Mouse (Mus musculus): ENCODE data around the gene Uckl1. TPM values are rescaled to one million over a fixed set of nuclear protein-coding genes. Genes with fewer than 3 reads are reported as not detected.

Uckl1 gene
- polyA plus RNA-seq, 1 experiment from 2014 or later, result 50.8 TPM

DNA sequence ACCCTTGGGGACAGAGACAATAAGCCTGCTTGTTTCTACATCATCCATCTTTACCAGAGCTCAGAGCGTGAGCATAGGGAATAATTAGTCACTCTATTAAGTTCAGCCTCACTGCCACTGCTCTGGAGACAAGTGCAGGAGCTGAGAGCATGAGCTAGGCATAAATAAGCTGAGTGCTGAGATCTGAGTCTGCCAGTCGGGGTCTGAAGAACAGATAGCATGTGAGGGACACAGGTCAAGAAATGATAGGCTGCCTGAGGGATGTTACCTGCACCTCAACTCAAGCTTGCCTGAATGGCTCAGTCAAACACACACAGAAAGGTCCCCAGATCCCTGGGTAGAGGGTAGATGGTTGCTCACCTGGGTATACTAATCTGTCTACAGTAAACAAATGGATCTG lies 7.6 kb downstream of the Uckl1 start:
- no peaks in the 10 kb centered on the region for H3K9me3 ChIP-seq
- H3K4me1 ChIP-seq, result peaks cover 11% of the 10 kb centered on the region
- no peaks in the 10 kb centered on the region for H3K27me3 ChIP-seq
- H3K27ac ChIP-seq, result no peak overlapping the region
- no peak overlapping the region for H3K4me2 ChIP-seq
- WGBS, result 85% methylated on average over 2 of the region's 2 CpGs
- ATAC-seq (ENCODE audit: low FRiP score), result no peak
- H3K36me3 ChIP-seq (replicated peaks), result peaks cover 8% of the 10 kb centered on the region
- H3K4me3 ChIP-seq (replicated peaks), result no peak overlapping the region
- no peak overlapping the region for H3K9ac ChIP-seq

DNA sequence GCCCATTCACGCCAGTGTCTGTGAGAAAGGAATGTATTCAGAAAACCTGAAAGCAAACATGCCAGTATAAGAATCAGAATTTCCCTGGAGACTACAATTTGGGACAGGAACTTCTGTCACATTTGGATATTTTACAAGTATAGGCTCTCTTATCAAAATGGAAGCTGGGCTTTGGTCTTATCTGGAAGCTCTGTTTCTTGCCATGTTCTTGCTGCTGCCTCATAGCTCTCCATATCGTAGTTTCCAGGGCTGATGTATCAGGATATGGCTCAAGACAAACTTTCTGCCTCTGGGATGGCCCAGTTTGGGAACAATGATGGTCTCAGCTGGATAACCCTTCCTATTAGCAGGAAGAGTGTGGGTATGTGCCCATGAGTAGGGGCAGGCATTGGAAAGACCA lies 8.1 kb downstream of the Uckl1 start:
- Histone ChIP-seq H3K36me3 (replicated peaks) (peaks cover 8% of the 10 kb centered on the region), H3K27ac (no peak overlapping the region), H3K4me1 (peaks cover 11% of the 10 kb centered on the region), H3K9me3 (no peaks in the 10 kb centered on the region), H3K27me3 (no peaks in the 10 kb centered on the region), H3K4me2 (no peak overlapping the region), H3K4me3 (replicated peaks) (no peak overlapping the region), H3K9ac (no peak overlapping the region)
- no peak for ATAC-seq (ENCODE audit: low FRiP score)
- WGBS, result 91% methylated on average over 2 of the region's 2 CpGs

DNA sequence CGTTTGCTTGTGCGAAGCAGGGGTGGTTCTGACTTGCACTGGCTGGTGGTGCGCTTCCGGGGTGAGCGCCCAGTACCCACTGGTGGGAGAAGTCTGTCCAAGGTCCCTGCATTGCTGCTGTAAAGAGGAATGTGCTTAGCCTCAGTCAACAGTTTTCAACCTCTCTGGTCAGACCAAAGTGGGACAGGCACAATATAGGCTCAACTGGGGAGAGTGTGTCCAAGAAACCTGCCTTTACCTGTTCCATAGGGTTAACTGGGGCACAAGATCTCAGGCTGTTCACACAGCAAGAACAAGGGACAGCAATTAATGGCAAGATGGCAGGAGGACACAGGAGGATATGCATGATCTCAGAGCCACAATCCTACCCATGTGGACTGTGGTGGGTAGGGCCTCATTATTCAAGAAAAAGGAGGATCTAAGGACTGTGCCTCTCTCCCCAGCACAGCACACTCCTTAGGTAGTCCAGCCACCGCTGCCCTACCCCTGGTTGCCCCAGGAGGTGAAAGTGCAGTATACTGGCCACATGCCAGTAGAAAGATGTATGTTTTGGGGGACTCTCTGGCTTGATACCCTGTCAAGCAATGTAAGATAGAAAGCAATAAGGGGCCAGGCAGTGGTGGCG lies 9.7 kb downstream of the Uckl1 start:
- H3K27ac ChIP-seq, result no peak overlapping the region
- no peak overlapping the region for H3K4me3 ChIP-seq (replicated peaks)
- H3K36me3 ChIP-seq (replicated peaks), result peaks cover 8% of the 10 kb centered on the region
- WGBS, result 94% methylated on average over 7 of the region's 7 CpGs
- no peaks in the 10 kb centered on the region for H3K27me3 ChIP-seq
- no peak for ATAC-seq (ENCODE audit: low FRiP score)
- peaks cover 1% of the 10 kb centered on the region; the same call in 1 of the 2 replicates for H3K4me1 ChIP-seq
- no peaks in the 10 kb centered on the region for H3K9me3 ChIP-seq
- no peak overlapping the region for H3K4me2 ChIP-seq
- no peak overlapping the region for H3K9ac ChIP-seq

DNA sequence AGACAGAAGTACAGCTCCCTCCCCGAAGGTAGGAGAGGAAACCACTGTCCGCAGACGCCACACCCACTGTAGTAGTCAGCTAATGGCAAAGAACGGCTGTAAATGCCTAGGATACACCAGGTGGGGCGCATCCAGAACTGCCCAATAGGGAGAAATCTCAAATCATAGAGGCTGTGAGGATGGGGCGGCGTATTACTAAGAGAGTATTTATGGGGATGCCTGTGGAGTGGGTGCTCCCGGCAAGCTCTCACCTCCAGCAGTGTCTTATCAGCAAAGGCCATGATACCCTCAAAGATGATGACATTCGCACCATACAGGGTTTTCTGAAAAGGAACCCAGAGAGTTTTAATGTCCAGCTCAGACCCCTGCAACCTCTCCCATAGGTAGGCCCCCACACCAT lies 10.7 kb downstream of the Uckl1 start:
- WGBS, result 91% methylated on average over 9 of the region's 9 CpGs
- no peak overlapping the region for H3K4me2 ChIP-seq
- no peak overlapping the region for H3K9ac ChIP-seq
- H3K27me3 ChIP-seq, result no peaks in the 10 kb centered on the region
- peaks cover 8% of the 10 kb centered on the region for H3K36me3 ChIP-seq (replicated peaks)
- H3K9me3 ChIP-seq, result no peaks in the 10 kb centered on the region
- no peak for ATAC-seq (ENCODE audit: low FRiP score)
- H3K4me3 ChIP-seq (replicated peaks), result no peak overlapping the region
- H3K4me1 ChIP-seq, result no peaks in the 10 kb centered on the region
- no peak overlapping the region for H3K27ac ChIP-seq

DNA sequence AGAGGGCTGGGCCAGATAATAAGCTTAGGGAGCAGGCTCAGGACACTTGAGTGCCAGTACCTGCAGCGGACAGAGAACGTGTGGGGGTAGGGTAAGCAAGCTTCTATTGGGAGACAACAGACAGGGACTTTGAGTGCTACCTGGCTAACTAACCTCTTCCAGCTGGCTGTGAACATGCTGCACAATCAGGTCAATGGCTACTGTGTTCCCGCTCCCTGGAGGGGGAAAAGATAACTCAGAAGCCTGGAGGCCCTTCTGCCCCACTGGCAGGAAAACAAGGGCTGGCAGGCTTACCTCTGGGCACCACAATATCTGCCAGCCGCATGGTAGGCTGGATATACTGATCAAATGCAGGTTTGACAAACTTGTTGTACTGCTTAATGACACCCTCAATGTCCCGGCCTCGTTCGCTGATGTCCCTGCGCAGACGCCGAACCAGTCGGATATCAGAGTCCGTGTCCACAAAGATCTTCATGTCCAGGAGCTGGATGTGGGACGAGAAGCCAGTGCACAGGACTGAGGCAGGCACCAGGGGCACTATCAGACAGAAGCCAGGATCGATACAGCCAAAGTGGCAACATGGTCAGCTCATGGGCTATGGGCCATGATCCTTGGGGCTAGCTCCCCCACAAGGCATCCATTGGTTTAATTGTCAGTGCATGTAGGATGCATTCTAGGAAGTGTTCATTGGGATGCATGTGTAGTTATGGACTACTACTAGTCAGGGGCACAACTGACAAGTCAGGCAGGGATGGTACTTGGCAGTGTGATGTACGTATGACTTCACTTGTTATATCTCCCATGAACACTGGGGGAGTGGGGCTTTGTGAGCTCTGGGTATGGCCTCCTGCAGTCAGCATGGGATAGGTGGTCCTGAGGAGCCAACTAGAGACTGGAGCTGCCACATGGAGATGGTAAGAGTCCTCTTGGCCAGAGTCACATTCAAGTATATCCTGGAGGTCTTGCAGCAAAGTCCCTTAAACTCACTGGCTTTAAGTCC lies 11.5 kb downstream of the Uckl1 start:
- H3K36me3 ChIP-seq (replicated peaks), result peaks cover 8% of the 10 kb centered on the region
- no peak overlapping the region for H3K4me3 ChIP-seq (replicated peaks)
- no peak overlapping the region for H3K4me2 ChIP-seq
- H3K9me3 ChIP-seq, result no peaks in the 10 kb centered on the region
- no peak overlapping the region for H3K27ac ChIP-seq
- H3K4me1 ChIP-seq, result no peaks in the 10 kb centered on the region
- H3K27me3 ChIP-seq, result no peaks in the 10 kb centered on the region
- ATAC-seq (ENCODE audit: low FRiP score), result no peak
- 94% methylated on average over 15 of the region's 15 CpGs for WGBS
- no peak overlapping the region for H3K9ac ChIP-seq

DNA sequence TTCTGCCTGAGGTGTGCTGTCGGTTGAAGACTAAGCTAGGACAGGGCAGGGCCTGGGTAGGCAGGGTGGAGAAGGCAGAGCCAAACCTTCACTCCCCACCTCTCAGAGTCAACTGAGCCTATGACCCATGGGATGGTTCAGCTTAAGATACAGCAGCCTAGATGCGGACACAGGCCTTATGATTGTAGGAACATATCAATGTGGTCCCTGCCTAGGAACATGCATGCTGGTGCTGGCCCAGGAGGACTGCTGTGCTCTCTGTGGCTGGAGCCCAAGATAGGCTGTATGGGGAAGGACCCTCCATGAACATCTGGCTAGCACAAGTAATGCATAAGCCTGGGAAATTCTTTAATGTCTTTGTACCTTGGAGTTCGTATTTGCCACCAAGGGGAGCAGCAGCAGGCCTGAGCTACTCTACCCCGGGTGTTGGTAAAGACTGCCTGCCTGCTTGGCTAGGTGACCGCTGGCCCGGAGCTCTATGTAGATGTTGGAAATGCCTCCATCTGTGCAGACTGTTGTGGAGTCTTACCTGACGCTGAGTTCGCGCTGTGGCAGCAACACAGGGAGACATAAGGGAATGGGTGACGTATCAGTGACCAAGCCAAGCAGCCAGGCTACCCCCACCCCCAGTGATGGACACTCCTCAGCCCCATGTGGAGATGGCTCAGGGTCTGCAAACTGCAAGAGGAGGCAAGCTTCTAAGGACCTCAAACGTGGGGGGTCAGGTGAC lies 12.6 kb downstream of the Uckl1 start:
- 95% methylated on average over 11 of the region's 11 CpGs for WGBS
- ATAC-seq (ENCODE audit: low FRiP score), result no peak

DNA sequence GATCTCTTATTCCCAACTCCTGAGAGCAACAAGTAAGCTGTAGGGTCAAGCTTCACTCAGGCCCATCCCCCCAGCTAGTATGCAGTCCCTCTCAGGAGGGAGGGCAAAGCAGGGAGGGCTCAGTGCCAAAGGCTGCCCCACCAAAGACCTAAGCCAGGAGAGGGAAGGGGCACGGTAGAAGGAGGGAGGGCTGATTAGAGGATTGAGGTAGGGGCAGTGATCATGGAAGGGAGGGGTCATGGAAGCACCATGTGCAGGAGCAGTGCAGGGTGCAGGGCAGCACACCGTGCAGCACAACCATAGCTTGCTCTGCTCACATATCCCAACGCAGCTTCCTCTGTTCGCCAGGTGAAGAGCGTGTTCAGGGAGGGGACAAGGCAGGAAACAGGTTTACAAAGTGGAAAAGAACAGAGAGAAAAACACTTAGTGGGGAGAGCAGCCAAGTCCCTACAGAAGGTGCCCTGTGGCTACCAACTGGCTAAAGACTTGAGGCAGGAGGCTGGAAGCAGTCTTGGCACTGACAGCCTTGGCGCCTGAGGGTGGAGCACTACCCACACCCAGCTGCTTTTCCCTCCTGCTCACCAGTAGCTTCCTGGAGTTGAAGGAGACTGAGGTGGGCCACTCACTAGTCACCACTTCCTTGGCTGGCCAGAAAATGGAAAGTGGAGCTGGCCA lies 13.6 kb downstream of the Uckl1 start:
- no peak for ATAC-seq (ENCODE audit: low FRiP score)
- Histone ChIP-seq H3K9me3 (no peaks in the 10 kb centered on the region), H3K36me3 (replicated peaks) (peaks cover 8% of the 10 kb centered on the region), H3K27ac (no peak overlapping the region), H3K9ac (no peak overlapping the region), H3K4me3 (replicated peaks) (no peak overlapping the region), H3K27me3 (no peaks in the 10 kb centered on the region), H3K4me1 (no peaks in the 10 kb centered on the region), H3K4me2 (no peak overlapping the region)
- WGBS, result 79% methylated on average over 6 of the region's 6 CpGs

More for the DNA sequence above, 12.6 kb downstream of the Uckl1 start:
- H3K4me2 ChIP-seq, result no peak overlapping the region
- H3K27me3 ChIP-seq, result no peaks in the 10 kb centered on the region
- H3K36me3 ChIP-seq (replicated peaks), result peaks cover 8% of the 10 kb centered on the region
- no peaks in the 10 kb centered on the region for H3K4me1 ChIP-seq
- H3K27ac ChIP-seq, result no peak overlapping the region
- H3K4me3 ChIP-seq (replicated peaks), result no peak overlapping the region
- H3K9ac ChIP-seq, result no peak overlapping the region
- no peaks in the 10 kb centered on the region for H3K9me3 ChIP-seq

DNA sequence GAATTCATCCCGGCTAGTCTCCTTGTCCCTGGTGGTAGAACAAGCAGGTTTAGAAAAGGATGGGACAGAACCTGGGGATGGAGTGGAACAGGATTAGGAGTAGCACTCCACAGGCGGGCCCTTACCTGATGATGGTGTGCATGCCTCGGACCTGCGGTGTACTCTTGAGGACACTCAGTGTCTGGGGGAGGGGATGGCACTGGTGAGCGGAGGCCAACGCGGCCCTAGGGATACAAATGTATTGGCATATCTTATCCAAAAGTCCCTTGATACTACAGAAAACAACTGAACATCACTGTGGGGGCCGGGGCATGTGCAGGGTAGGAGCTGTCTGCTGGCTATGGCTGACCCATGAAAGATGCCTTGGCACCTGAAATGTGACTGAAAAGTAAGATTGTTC lies 14.3 kb downstream of the Uckl1 start:
- no peaks in the 10 kb centered on the region for H3K4me1 ChIP-seq
- H3K9ac ChIP-seq, result no peak overlapping the region
- no peak overlapping the region for H3K4me3 ChIP-seq (replicated peaks)
- no peaks in the 10 kb centered on the region for H3K9me3 ChIP-seq
- H3K36me3 ChIP-seq (replicated peaks), result peaks cover 8% of the 10 kb centered on the region
- WGBS, result 90% methylated on average over 8 of the region's 8 CpGs
- no peak for ATAC-seq (ENCODE audit: low FRiP score)
- no peak overlapping the region for H3K4me2 ChIP-seq
- H3K27ac ChIP-seq, result no peak overlapping the region
- H3K27me3 ChIP-seq, result no peaks in the 10 kb centered on the region

DNA sequence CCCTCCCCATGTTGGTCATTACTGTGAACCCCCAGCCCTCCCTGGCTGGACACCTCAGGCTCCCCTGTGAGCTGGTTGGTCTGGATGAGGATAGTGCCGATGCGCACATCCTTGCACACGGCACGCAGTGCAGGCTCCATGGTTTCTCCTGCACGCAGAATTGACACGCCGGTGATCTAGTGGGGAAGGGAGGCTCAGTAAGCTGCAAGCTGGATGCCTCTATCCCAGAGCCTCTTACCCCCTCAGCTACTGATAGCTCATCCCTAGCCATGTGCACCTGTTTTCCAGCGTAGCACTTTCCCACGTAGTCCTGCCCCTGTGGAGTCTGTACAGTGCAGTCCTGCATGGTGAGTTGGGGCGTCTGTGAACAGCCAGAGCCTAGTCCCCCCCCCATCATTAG lies 14.8 kb downstream of the Uckl1 start:
- no peak overlapping the region for H3K4me2 ChIP-seq
- 95% methylated on average over 10 of the region's 10 CpGs for WGBS
- peaks cover 8% of the 10 kb centered on the region for H3K36me3 ChIP-seq (replicated peaks)
- no peaks in the 10 kb centered on the region for H3K4me1 ChIP-seq
- no peak overlapping the region for H3K4me3 ChIP-seq (replicated peaks)
- H3K9me3 ChIP-seq, result no peaks in the 10 kb centered on the region
- H3K9ac ChIP-seq, result no peak overlapping the region
- no peaks in the 10 kb centered on the region for H3K27me3 ChIP-seq
- no peak overlapping the region for H3K27ac ChIP-seq
- no peak for ATAC-seq (ENCODE audit: low FRiP score)

DNA sequence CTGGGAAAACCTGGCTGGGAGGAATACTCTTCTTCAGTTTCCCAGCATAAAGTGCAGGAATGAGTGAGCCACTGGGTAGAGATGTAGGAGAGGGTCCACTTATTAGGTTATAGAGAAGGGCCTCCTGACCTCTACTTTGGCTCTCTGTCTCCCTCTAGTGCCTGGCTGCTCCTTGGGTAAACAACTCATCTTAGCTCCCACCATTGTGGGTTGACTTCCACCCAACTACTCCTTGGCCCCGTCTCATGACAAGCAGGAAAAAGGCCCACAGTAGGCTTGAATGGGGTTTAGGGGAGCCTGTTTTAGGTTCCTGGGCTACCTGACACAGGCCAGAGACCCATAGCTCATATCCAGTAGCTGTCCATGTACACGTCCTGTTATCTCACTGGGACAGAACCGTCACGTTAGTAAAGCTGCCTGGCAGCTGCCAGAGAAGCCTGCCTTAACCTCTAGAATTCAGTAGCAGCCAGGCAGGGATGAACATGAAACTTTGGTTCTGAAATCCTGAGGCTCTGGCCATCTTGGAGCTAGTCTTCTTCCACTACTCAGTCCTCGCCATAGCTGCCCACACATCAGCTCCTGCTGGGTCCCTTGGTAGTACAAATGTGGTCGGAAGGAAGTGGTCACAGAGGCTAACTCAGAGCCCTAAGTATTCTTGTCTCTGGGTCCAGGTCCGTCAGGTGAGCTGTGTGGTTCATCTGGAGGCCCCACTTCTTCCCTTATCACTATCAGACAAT lies 16.3 kb downstream of the Uckl1 start:
- Histone ChIP-seq H3K9me3 (no peaks in the 10 kb centered on the region), H3K27me3 (no peaks in the 10 kb centered on the region), H3K4me3 (replicated peaks) (no peak overlapping the region), H3K36me3 (replicated peaks) (no peaks in the 10 kb centered on the region; the same call in 1 of the 2 replicates), H3K4me1 (no peaks in the 10 kb centered on the region), H3K27ac (no peak overlapping the region), H3K9ac (no peak overlapping the region), H3K4me2 (no peak overlapping the region)
- ATAC-seq (ENCODE audit: low FRiP score), result no peak
- 82% methylated on average over 7 of the region's 7 CpGs for WGBS

DNA sequence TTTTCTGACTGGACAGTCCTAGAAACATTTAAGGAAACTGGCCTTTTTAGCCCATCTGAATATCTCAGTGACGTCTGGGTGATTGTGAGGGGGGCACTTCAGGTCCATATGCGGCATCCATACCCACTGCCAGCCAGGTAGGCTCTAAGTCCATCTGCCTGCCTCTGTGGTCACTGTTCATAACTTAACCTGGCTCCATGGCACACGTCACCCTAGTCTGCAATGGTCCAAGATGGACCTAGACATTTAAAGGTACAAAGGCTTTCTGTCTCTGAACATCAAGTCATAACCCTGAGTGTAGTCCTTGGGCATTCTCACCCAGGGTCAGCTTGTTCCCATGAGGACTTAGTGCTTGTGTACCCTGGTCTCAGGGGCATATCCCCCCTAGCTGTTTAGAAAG lies 17.4 kb downstream of the Uckl1 start:
- H3K4me3 ChIP-seq (replicated peaks), result no peak overlapping the region
- no peaks in the 10 kb centered on the region for H3K36me3 ChIP-seq (replicated peaks)
- H3K9me3 ChIP-seq, result no peaks in the 10 kb centered on the region
- no peak overlapping the region for H3K9ac ChIP-seq
- H3K4me2 ChIP-seq, result no peak overlapping the region
- no peaks in the 10 kb centered on the region for H3K27me3 ChIP-seq
- no peak overlapping the region for H3K27ac ChIP-seq
- ATAC-seq (ENCODE audit: low FRiP score), result no peak
- no peaks in the 10 kb centered on the region for H3K4me1 ChIP-seq
- WGBS, result 84% methylated on average over 3 of the region's 3 CpGs
